Mouse (Mus musculus): ENCODE results near the gene Gm3558.
"Not testable (repeated sequence)": the region's sequence is repeated elsewhere in the genome, so short reads cannot be mapped to it uniquely, and the experiment has no call there.

DNA sequence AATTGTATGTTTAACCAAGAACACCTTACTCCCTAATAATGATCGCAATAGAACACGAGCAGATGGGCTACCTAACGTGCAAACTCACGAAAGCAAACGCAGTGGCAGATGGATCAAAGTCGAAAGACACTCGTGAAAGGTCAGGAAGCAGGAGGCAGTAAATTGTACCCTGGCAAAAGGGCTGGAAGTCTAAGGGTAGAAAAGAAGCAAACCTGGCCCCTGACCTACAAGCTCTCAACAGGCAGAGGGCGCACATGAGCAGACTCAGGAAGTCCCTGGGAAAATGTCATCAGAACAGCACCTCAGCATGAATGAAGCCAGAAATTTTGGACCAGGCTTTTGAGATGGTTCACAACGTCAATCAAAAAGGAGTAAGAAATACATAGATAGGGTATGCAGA lies 1.1 kb downstream of the Gm3558 start:
- TF ChIP-seq TAL1, GATA1 (IDR thresholded peaks at IDR 0.05; ENCODE audit: low read length): not testable (repeated sequence)

Data from erythroblast, embryonic 14.5 days (primary cell).